Mouse (Mus musculus): ENCODE results near the gene Ppcdc.

Ppcdc gene

DNA sequence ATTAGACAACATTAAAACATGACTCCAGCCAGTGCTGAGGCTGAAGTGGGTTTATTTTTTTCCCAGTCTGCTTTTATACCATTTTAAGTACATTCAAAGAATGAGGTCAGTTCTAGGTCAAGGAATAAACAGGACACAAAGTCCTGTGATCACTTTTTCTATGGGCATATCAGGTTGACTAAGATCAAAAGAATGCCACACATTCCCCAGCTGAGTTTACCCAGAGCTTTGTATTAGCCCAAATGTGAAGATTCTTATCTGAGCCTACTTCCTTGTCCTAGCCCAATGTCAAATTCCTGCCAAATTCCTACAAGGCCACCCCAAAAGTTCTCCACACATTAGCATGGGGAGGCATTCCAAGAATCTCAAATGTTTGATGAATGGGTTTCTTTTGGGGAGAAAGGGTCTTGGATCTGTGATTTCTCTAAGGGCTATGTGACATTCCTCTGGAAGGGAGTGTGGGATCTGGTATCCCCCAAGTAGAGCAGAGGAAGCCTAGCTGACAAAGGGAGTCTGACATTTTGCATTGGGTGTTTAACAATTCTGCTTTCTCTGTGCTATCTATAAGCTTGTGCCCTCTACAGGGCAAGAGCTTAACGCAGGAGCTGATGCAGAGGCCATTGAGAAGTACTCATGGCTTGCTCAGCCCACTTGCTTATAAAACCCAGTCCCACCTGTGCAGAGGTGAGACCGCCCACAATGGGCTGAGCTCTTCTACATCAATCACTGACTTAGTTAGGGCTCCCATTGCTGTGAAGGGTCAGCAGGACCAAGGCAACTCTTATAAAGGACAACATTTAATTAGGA, 85.3 kb downstream of the Ppcdc start:
- no peak for DNase-seq

DNA sequence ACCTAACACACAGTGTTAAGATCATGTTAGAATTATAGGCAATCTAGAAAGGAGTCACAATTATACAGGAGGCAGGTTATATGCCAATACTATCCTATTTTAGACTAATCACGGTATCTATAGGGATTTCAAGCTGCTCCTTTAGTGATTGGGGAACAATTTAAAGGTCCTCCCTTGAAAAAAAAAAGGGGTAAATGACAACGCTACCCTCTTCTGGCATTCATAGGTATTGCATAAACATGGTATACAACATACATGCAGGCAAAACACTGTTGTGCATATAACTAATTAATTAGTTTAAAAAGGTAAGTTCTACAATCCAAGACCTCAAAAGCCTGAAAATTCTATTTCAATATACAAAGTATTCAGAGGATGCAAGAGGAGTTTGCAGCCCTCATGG, 88.6 kb downstream of the Ppcdc start:
- DNase-seq, result no peak

DNA sequence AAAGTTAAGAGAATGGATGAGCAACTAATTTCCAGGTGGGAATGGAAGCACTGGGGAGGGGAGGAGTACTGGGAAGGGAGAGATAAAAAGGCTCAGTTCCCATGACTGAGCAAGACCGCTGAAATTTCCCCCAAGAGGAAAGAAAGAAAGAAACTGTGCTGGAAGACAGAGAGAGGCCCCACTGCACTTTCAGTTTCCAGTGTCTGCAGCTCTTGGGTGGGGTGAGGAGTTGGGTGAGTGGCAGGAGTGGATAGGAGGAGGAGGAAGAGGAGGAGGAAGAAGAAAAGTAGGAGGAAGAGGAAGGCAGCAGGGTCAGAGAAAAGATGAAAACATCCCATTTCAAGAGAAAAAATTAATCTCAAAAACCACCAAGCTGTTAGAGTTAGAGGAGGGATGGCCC, 94.0 kb downstream of the Ppcdc start:
- DNase-seq, result no peak

DNA sequence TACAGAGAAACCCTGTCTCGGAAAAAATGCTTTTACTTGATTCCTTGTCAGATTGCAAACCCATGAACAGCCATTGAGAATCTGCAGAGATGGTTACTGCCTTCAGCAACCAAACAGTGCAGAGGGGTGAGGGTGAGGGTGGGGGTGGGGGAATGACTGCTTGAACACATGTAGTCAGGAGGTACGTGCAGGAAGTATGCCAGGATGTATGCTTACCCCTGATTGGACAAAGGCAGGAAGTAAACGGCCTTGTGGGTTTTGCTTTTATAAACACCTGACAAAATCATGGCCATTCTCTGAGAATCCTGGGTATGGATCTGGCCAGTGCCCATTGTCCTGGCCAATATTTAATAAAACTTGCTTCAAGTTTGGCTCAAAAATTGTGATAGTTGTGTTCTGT, 96.2 kb downstream of the Ppcdc start:
- no peak for DNase-seq

DNA sequence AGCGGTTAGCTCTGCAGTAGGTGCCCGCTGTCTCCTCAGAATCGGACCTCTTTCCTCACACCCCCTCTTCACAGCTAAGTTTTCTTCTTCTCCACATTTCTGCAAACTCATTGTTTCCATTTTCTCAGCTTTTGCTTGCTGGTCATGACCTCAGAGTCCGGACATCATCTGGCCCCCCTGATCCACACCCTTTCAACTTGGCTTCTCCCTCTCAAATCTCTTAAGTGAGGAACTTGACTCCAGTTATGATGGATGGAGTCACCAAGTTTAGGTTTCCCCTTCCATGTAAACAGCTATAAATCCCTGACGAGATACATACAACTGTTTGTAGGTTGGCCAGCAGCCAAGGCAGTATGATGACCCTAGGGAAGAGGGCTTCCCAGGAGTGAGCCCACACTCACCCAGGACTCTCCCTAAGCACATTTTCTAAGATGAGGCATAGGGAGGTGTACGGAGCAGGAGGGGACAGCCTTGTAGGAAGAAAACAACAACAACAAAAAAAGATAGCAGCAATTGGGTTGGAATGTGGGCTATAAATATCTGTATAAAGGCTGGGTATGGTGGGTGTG, 96.9 kb downstream of the Ppcdc start:
- DNase-seq, result no peak

DNA sequence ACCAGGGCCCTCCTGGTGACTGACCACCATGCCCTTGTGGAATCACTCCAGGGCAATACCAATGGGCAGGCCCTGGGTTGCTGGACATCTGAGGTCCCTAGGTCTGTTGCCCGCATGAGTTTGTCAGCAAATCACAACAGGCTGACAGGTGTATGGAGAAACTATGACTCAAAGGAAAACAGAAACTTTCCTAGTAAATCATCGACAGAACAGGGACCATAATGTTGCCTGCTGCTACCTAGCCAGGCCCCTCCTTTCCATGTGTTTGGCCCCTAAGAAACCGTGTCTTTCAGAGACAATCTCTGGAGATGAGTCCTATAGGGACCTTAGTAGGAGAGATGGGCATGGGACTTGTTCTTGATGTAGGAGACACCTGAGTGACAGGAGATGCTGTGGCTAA, 97.7 kb downstream of the Ppcdc start:
- no peak for DNase-seq

DNA sequence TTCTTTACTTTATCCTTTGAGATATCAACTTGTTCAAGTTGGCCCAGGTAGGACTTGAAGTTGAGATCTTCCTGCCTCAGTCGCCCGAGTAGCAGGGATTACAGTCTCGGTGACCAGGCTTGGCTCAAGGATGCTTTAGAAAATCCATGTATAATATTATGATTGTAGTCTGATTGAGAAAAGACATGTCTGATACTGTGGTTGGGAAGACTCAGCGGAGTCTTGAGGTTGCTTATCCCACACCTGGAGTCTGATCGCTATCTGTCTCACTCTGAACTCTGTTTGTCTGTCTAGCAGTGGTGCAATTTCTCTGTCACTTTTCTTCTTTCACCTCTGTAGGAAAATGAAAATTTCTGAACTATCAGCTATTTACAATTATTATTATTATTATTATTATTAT, 99.6 kb downstream of the Ppcdc start:
- DNase-seq, result no peak

DNA sequence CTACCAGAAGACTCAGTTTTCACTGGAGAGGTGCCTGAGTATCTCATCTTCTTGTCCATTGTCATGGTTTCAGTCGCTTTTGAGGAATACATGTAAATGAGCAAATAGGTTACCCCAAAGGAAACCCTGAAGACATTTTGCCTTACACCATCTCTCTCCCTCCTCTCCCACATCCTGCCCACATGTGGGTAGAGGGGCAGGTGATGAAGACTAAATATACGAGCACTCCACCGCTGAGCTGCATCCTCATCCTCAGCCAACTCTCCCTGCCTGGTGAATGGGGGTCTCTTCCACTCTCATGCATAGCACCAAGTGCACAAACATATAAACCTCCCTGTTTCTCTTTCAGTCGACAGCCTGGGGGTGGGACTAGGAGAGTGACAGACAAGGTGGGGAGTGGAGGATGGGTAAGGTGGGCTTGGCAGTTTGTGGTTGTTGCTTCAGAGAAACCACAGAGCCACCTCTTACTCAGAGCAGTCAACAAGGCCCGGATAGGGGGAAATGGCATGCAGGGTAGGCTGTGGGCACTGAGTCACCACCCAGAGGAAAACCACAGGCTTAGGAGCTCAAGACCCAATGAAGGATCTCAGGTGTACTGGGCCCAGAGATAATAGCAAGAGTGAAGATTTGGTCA, 100.2 kb downstream of the Ppcdc start:
- no peak for DNase-seq

DNA sequence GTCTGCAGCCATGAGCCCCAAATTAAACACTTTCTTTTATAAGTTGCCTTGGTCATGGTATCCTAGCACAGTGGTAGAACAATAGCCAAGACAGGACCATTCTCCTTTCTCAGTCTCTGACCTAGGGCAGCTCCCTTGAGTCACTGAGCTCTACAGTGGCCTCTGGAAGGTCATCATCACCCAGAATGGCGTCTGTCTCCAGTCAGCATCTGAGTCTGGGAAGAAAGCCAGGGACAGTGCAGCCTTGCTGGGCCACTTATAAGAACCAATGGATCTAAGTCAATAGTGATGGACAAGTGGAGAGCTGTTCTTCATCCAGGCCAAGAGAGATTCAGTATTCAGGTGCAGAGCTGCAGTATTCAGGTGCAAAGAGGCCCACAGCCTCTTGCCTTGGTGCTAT, 101.2 kb downstream of the Ppcdc start:
- DNase-seq, result no peak

All from cerebellum, adult 18-20 months (tissue).